Mouse (Mus musculus) hindbrain, embryonic 11.5 days (tissue): ENCODE data around the gene Rpl26. TPM values are rescaled to one million over a fixed set of nuclear protein-coding genes. Genes with fewer than 3 reads are reported as not detected.

Experiments used
- ATAC-seq: fragments of 200-750 bp; cut with Nextera tagmentation; 2 replicates; pipeline ENCODE4 v1.8.0; 2017; ENCODE audit warnings: mild to moderate bottlenecking, moderate TSS enrichment, moderate library complexity; ENCODE audit not compliant: low FRiP score
- DNase-seq: peaks from one replicate; pipeline ENCODE4 v3.0.0-alpha.2; 2015; ENCODE audit warnings: low spot score
- H3K27ac ChIP-seq: fragments of 300-500 bp; sonication (generic); 2 replicates; pipeline ENCODE4 v1.5.1; 2014; ENCODE audit warnings: mild to moderate bottlenecking, low read depth, low read length
- H3K27me3 ChIP-seq: fragments of 300-500 bp; sonication (generic); 2 replicates; pipeline ENCODE4 v1.6.1; 2014; ENCODE audit warnings: mild to moderate bottlenecking, low read length, moderate library complexity, mixed read lengths; ENCODE audit not compliant: control insufficient read depth, insufficient read depth
- H3K36me3 ChIP-seq: fragments of 300-500 bp; sonication (generic); 2 replicates; pipeline ENCODE4 v1.6.1; 2014; ENCODE audit warnings: mild to moderate bottlenecking, low read length, moderate library complexity, mixed read lengths; ENCODE audit not compliant: control insufficient read depth, insufficient read depth
- H3K4me1 ChIP-seq: fragments of 300-500 bp; sonication (generic); replicated peaks from 2 replicates; pipeline ENCODE4 v1.6.1; 2014; ENCODE audit warnings: low read length, mixed read lengths; ENCODE audit not compliant: control insufficient read depth, insufficient read depth
- H3K4me2 ChIP-seq: fragments of 300-500 bp; sonication (generic); replicated peaks from 2 replicates; pipeline ENCODE4 v1.6.1; 2014; ENCODE audit warnings: mild to moderate bottlenecking, low read depth, low read length
- H3K4me3 ChIP-seq: fragments of 300-500 bp; sonication (generic); 2 replicates; pipeline ENCODE4 v1.5.1; 2014; ENCODE audit warnings: low read depth, low read length
- H3K9ac ChIP-seq: fragments of 300-500 bp; sonication (generic); 2 replicates; pipeline ENCODE4 v1.6.1; 2014; ENCODE audit warnings: low read depth, low read length
- H3K9me3 ChIP-seq: fragments of 300-500 bp; sonication (generic); 2 replicates; pipeline ENCODE4 v1.6.1; 2016; ENCODE audit warnings: low read length; ENCODE audit not compliant: control insufficient read depth
- WGBS: fragments of 180-500 bp; shearing (Covaris S2); extraction: QIAGEN DNeasy Blood & Tissue Kit; methylation state at CpG from one replicate; pipeline ENCODE4 v1.1.7; 2014; 5-methylcytosine and 5-hydroxymethylcytosine counted together
- polyA plus RNA-seq: library from polyadenylated mRNA; unstranded; fragments of >200 nt; fragmentation: Nextera tagmentation; extraction: Ambion mirVana; gene quantifications from 2 replicates; pipeline ENCODE4 v1.2.1, GENCODE M21; 2014

Rpl26 gene
- polyA plus RNA-seq, 1 experiment from 2014 or later = 854 TPM

DNA sequence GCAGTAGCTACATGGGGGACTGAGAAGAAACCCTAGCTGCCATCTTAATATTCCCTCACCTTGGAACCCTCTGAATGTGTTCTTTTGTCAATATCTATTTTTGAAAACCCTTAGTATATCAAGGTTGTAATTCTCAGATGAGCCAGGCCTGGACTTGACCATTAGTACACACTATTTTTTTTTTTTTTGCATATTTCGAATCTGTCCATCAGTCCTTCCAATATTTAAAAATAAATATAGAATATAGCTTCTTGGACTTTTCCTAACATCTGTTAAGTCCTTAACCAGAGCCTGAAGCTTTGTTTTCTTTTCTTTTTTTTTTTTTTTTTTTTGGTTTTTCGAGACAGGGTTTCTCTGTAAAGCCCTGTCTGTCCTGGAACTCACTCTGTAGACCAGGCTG lies 17.5 kb upstream of the Rpl26 start:
- 65% methylated on average over 2 of the region's 2 CpGs for WGBS
- DNase-seq (no peak), ATAC-seq (no peak)
- H3K27ac ChIP-seq = no peak overlapping the region
- no peaks in the 10 kb centered on the region for H3K36me3 ChIP-seq
- no peaks in the 10 kb centered on the region for H3K4me1 ChIP-seq
- no peak overlapping the region for H3K4me2 ChIP-seq
- no peak overlapping the region for H3K9ac ChIP-seq
- H3K4me3 ChIP-seq = no peak overlapping the region
- no peaks in the 10 kb centered on the region for H3K9me3 ChIP-seq
- H3K27me3 ChIP-seq = no peaks in the 10 kb centered on the region

DNA sequence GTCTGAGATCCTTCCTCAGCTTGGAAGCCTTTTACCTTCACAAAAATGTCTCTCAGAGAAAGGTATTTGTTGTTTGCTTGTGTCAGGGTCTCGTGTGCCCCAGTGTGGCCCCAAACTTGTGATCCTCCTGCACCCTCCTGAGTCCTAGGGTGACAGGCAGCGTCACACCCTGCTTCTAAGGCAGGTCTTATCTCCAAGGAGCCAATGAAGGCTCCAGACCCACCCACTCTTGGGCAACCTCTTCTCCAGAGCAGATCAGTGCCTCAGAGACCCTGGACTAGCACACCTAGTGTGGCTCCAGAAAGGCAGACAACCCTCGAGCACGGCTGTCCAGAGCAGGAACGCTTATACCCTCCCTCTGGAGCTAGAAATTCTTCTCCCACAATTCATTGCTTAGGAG lies 17.0 kb upstream of the Rpl26 start:
- no peak overlapping the region for H3K4me3 ChIP-seq
- H3K4me1 ChIP-seq = no peaks in the 10 kb centered on the region
- H3K27me3 ChIP-seq = no peaks in the 10 kb centered on the region
- ATAC-seq (no peak), DNase-seq (no peak)
- no peaks in the 10 kb centered on the region for H3K9me3 ChIP-seq
- WGBS = 79% methylated on average over 5 of the region's 5 CpGs
- H3K27ac ChIP-seq = no peak overlapping the region
- no peaks in the 10 kb centered on the region for H3K36me3 ChIP-seq
- H3K9ac ChIP-seq = no peak overlapping the region
- no peak overlapping the region for H3K4me2 ChIP-seq

GRCm38 (mm10) chr11:68886091-68886490 lies 15.3 kb upstream of the Rpl26 start:
- Histone ChIP-seq H3K27ac (no peak overlapping the region), H3K36me3 (no peaks in the 10 kb centered on the region), H3K9me3 (no peaks in the 10 kb centered on the region), H3K4me3 (no peak overlapping the region), H3K27me3 (no peaks in the 10 kb centered on the region), H3K9ac (no peak overlapping the region), H3K4me1 (no peaks in the 10 kb centered on the region), H3K4me2 (no peak overlapping the region)
- WGBS = 81% methylated on average over 5 of the region's 5 CpGs
- ATAC-seq (no peak), DNase-seq (no peak)

DNA sequence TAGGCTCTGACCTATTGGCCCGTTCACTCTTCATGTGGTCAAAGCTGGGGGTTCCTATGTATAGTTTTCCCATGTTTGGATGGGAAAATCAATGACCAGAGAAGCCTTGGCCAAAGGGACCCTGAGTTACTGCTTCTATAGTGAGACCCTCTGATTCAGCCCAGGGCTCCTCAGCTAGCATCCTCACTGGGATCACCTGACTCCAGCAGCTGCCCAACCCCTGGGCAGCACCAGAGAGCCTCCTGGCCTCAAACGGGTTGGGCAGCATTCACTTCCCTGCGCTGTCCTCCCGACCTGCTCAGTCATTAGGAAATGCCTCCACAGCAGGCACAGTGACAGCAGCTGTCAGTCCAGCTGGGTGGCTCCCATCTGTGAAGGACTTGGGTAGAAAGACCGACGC lies 13.1 kb upstream of the Rpl26 start, which contains the start of gene Rnf222:
TSS of gene Rnf222 (plus strand) at position 301 of the 400 bp plus-strand sequence.
- H3K4me3 ChIP-seq = no peak within 1 kb of the TSS
- DNase-seq = no peak
- ATAC-seq = no peak
- H3K9me3 ChIP-seq = no peaks in the 10 kb centered on the region
- H3K36me3 ChIP-seq = no peaks in the 10 kb centered on the region
- H3K9ac ChIP-seq = no peak within 1 kb of the TSS
- 34% methylated on average over 6 of the region's 6 CpGs for WGBS
- H3K4me2 ChIP-seq = no peak within 1 kb of the TSS
- no peak within 1 kb of the TSS for H3K27ac ChIP-seq
- no peaks in the 10 kb centered on the region for H3K27me3 ChIP-seq
- no peaks in the 10 kb centered on the region for H3K4me1 ChIP-seq

GRCm38 (mm10) chr11:68888653-68889052 lies 12.7 kb upstream of the Rpl26 start:
- no peak overlapping the region for H3K27ac ChIP-seq
- H3K27me3 ChIP-seq = no peaks in the 10 kb centered on the region
- H3K4me2 ChIP-seq = no peak overlapping the region
- 78% methylated on average over 2 of the region's 2 CpGs for WGBS
- H3K9ac ChIP-seq = no peak overlapping the region
- no peak overlapping the region for H3K4me3 ChIP-seq
- ATAC-seq (no peak), DNase-seq (no peak)
- no peaks in the 10 kb centered on the region for H3K4me1 ChIP-seq
- H3K9me3 ChIP-seq = no peaks in the 10 kb centered on the region
- no peaks in the 10 kb centered on the region for H3K36me3 ChIP-seq

GRCm38 (mm10) chr11:68890625-68891024 lies 10.8 kb upstream of the Rpl26 start:
- Histone ChIP-seq H3K27ac (no peak overlapping the region), H3K36me3 (no peaks in the 10 kb centered on the region), H3K4me3 (no peak overlapping the region), H3K9me3 (no peaks in the 10 kb centered on the region), H3K27me3 (no peaks in the 10 kb centered on the region), H3K9ac (no peak overlapping the region), H3K4me1 (no peaks in the 10 kb centered on the region), H3K4me2 (no peak overlapping the region)
- WGBS = 67% methylated on average over 2 of the region's 2 CpGs
- ATAC-seq (no peak), DNase-seq (no peak)

DNA sequence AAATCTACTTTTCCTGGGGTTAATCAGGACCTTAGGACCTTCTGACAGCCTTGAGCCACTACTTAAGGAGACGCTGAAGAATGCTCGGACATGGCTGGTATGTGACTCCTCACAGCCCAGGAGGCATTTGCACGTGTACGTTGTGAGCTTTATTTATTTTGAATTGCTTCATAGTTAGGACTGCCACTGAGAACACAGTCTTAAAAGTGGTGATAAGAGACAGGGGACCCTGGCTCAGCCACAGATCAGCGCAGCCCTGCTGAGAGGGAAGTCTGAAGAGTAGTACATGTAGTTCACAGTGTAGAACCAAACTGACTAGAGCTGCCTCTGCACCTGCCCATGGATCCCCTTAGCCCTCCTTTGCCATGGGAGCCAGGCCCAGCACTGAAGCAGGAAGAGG lies 9.6 kb upstream of the Rpl26 start:
- Histone ChIP-seq H3K9me3 (no peaks in the 10 kb centered on the region), H3K36me3 (no peaks in the 10 kb centered on the region), H3K4me2 (no peak overlapping the region), H3K4me1 (no peaks in the 10 kb centered on the region), H3K27me3 (no peaks in the 10 kb centered on the region), H3K27ac (no peak overlapping the region), H3K4me3 (no peak overlapping the region), H3K9ac (no peak overlapping the region)
- ATAC-seq = no peak
- no peak for DNase-seq
- WGBS = 86% methylated on average over 5 of the region's 5 CpGs

- 77% methylated on average over 15 of the region's 15 CpGs for WGBS
- no peaks in the 10 kb centered on the region for H3K9me3 ChIP-seq
- H3K4me2 ChIP-seq = no peak overlapping the region
- H3K9ac ChIP-seq = no peak overlapping the region
- no peaks in the 10 kb centered on the region for H3K36me3 ChIP-seq
- no peak overlapping the region for H3K27ac ChIP-seq
- ATAC-seq (no peak), DNase-seq (no peak)
- H3K4me3 ChIP-seq = no peak overlapping the region
- no peaks in the 10 kb centered on the region for H3K27me3 ChIP-seq
- no peaks in the 10 kb centered on the region for H3K4me1 ChIP-seq
Measured at GRCm38 (mm10) chr11:68892233-68892832, 9.1 kb upstream of the Rpl26 start.

- Histone ChIP-seq H3K4me1 (no peaks in the 10 kb centered on the region), H3K9ac (no peak overlapping the region), H3K4me3 (no peak overlapping the region), H3K36me3 (no peaks in the 10 kb centered on the region), H3K27me3 (no peaks in the 10 kb centered on the region), H3K27ac (no peak overlapping the region), H3K9me3 (no peaks in the 10 kb centered on the region), H3K4me2 (no peak overlapping the region)
- DNase-seq = no peak
- 71% methylated on average over 12 of the region's 12 CpGs for WGBS
- no peak for ATAC-seq
Measured at GRCm38 (mm10) chr11:68893911-68894464, 7.4 kb upstream of the Rpl26 start.
